Mouse (Mus musculus) hematopoietic stem cell, adult 5-6 weeks (primary cell): ENCODE data around the gene Rap1gap. TPM values are rescaled to one million over a fixed set of nuclear protein-coding genes. Genes with fewer than 3 reads are reported as not detected.
A peak's percentile ranks its signal among the peaks of the same experiment; 100 is the strongest.

ENCODE experiments used
- ATAC-seq, 2 experiments: fragments of 125-278 bp in 1 of 2; replicated peaks in 1 of 2; 2 replicates each; pipeline ENCODE4 v1.8.0; 2016 to 2017; ENCODE audit warnings: inconsistent platforms in 2 of 2, mild to moderate bottlenecking in 2 of 2, moderate number of reproducible peaks in 2 of 2, low read depth in 1 of 2, moderate TSS enrichment in 1 of 2; ENCODE audit not compliant: low FRiP score in 2 of 2, poor library complexity in 2 of 2, severe bottlenecking in 2 of 2, insufficient read depth in 1 of 2, low TSS enrichment in 1 of 2
- total RNA-seq: library from RNA; stranded (forward); fragments of 172-1452, 232-1000 nt; gene quantifications from 2 replicates; pipeline ENCODE4 v1.2.3, GENCODE M21; 2017

The Rap1gap gene
- total RNA-seq, 1 experiment from 2014 or later, result 1.8 TPM

DNA sequence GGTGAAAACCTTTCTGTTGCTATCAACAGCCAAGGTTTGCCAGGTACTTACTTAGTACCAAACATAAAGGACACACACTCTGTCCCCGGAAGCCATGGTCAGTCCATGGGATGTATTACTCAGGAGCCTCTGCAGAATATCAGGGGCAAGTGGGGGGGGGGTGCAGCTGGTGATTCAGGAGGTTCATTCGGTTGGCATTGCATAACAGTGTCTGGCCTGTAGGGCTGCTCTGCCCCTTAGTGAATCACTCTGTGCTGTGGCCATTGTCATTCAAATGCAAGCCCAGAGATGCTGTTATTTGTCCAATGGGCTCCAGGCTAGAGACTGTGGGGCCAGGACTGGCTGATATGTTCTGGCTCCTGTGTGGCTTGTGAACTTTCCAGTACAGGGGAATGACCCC, 40.0 kb downstream of the Rap1gap start:
- no peak for ATAC-seq

DNA sequence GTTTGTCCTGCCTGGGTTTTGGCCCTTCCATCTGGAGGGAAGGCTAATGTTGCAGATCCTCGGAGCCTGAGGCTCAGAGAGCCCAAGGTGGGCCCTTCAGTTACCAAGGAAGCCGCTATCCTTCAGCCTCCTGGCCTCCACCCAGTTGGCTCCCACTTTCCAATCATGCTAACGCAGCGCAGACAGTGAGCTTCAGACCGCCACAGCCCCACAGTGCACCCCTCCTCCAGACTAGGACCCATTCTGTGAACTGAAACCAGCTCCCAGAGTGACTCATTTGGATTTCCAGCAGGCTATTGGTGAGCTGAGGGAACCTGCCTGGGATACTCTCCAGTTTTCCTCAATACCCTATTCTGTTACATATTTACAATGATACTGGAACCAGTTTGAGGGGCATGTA, 40.9 kb downstream of the Rap1gap start:
- no peak for ATAC-seq

DNA sequence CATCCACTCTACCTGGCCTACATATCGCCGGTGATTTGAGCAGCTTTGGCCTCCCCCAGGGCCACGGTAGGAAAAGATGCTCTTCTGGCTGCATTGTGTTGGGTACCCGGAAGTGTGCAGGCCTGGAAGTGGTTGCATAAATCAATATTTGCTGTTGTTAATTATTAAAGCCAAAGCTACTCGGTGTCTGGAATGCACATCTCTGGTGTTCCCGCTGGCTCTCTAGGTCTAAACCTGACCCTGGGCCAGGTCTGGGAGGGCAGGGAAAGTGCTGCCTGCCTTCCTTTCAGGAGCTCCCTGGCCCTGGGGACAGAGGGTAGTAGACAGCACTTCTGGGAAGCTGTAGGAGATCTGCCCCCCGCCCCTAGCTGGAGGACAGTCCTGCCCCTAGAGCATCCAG, 42.0 kb downstream of the Rap1gap start:
- no peak for ATAC-seq

DNA sequence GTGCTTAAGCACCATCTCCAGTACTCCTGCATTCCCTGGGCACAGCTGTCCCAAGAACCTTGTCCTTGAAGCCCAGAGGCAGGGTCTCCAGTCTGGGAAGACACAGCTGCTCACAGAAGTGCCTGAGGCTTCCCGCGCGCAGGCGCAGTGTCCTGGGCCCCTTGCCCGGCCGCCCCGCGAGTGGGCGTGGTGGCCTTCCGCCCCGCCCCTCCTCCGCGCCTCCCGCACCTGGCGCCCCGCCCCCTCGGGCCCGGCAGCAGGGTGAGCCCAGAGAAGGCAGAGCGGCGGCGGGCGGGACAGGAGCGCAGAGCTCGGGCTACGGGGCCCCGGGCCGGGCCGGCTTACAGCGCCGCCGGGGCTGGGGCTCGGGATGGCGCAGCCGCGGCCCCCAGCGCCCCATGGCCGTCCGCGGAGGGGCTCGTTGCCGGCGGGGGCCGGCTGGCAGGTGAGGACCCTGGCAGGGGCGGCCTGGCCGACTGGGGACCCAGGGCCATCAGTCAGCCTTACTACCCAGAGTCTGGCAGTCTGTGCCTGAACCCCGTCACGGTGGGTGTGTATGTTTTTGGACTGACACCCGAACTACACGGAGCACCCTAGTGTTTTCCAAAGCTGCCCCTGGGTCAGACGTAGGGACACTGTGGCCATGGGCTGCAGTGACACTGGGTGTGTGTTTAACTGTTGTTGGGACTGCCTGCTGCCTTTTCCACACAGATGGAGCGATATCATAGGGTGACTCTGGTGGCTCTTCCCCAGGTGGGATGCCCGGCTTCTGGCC, 42.9 kb downstream of the Rap1gap start:
- ATAC-seq, result peak; percentile 60 to 65

DNA sequence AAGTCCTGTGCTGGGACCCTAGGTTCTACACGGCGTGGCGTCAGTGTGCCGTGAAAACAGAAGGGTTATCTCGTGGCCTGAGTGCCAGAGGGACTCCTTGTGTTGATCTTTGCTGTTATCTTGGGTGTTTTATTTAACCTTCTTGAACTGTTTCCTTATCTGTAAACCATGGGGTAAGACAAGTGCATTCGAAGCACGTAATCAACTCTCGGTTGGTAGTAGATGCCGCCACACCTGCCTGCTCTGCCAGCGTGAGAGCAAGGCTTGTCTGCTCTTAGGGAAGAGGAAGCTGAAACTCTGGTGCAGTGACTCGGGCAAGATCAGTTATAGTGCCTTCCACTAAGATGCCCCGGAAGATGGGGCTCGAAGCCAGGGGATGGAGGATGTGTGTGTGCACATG, 48.4 kb downstream of the Rap1gap start:
- no peak for ATAC-seq

DNA sequence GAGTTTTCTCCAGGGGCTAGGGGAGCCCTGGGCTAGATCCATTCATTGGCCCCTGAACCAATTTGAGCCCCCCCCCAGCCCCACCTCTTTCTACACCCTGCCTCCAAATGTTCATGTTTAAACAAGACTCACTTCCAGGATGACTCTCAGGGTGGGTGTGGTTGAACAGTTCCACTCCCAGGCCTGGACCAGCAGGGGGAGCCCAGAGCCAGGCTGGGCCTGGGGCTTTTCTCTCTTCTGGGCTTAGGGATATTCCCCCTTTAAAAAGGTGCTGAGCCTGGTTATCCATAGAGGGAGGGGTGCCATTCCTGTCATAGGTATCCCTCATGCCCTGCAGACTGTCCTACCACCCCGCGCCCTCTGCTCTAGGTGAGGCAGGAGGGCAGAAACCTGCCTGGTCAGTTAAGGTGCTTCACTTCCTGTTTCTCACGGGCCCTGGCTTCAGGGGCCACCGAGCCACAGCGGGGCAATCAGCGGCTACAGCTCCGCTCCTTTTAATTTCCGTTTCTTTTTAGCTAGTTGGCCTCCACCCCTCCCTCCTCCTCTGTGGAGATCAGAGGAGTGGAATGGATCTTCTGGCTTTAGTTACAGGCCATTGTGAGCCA, 49.6 kb downstream of the Rap1gap start:
- ATAC-seq, result peak; percentile 43 to 51; a peak in 3 of 4 replicates

DNA sequence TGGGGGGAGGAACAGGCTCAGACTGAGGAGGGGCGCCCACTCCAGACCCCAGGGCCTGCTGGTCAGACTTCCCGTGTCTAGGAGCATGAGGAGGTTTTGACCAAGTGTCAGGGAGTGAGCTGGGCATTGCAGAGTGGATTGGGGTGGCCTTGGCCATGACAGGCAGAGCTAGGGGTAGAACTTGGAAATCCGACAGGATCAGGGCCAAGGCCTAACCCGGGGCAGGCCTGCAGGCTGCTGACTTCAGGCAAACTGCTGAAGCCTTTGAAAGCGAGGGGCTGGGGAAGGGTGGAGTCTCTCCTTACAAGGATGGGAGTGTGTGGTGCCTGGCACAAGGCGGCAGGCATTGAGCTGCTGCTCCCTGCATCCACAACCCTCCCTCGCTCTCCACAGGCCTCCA, 52.5 kb downstream of the Rap1gap start:
- ATAC-seq, result no peak

DNA sequence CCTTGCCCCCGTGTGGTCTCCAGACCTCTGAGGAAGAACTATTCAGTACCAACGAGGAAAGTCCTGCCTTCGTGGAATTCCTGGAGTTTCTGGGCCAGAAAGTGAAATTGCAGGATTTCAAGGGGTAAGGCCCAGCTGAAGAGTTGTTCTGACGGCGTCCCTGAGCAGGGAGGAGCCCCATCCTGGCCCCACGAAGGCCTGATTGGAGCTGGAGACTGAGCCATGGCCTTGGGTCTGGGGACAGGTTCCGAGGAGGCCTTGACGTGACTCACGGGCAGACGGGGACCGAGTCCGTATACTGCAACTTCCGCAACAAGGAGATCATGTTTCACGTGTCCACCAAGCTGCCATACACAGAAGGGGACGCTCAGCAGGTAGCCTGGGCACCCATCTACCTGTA, 53.1 kb downstream of the Rap1gap start:
- no peak for ATAC-seq

DNA sequence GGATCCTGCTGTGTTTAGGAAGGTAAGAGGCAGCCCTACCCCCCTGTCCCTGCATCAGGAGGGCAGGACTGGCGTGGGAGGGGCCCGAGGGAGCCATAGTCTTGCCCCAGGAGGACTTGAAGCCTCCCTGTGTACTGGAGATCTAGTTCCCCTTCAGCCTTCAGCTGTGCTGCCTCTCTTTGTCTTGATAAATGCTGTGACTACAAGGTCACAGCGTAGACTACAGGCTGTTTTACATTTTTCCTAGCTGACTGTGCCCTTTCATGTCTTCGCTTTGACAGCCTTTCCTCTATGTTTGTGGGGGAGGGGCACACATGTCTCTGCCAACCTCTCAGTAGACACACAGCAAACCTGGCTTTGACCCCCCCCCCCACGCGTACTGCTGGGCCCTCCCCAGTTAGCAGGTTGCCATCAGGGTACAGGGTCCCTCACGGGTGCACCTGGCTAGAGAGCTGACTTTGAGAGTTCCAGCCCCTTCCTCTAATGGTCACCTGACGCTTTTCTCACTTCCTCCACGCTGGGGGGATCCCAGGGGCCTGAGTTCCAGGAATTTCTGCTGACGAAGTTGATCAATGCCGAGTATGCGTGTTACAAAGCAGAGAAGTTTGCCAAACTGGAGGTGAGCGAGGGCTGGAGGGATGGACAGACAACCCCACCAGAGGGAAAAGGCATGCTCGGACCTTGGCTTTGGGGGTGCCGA, 55.0 kb downstream of the Rap1gap start:
- peak in 1 of 2 experiments; percentile 29; a peak in 2 of 4 replicates for ATAC-seq

DNA sequence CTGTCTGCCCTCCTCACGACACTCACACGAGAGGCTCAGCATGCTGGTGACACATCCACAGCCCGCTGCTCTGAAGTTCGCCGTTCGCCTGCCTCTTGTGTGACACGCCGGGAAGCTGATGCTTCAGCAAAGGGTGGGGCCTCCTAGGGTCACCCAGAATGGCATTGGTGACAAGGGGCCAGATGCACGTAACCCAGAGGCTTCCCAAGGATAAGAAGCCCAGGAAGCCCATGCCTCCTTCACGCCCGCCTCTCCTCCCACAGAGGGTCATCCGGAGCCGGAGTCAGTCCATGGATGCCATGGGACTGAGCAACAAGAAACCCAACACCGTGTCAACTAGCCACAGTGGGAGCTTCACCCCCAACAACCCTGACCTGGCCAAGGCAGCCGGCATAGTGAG, 57.0 kb downstream of the Rap1gap start:
- no peak for ATAC-seq

DNA sequence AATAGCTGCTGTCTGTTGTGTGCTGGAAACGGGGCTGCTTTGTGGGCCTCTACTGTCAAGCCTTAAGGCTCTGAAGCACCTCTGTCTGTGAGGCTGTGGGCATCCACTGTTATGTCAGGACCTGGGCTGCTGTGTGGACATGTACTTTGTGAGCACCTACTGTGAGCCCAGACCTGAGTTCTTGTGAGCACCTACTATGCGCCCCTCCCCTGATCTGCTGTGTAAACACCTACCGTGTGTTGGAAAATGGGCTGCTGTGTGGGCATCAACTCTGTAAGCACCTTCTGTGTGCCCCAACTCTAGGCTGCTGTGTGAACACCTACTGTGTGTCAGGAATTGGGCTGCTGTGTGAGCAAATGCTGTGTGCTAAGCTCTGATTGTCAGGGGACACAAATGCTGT, 57.7 kb downstream of the Rap1gap start:
- no peak for ATAC-seq

DNA sequence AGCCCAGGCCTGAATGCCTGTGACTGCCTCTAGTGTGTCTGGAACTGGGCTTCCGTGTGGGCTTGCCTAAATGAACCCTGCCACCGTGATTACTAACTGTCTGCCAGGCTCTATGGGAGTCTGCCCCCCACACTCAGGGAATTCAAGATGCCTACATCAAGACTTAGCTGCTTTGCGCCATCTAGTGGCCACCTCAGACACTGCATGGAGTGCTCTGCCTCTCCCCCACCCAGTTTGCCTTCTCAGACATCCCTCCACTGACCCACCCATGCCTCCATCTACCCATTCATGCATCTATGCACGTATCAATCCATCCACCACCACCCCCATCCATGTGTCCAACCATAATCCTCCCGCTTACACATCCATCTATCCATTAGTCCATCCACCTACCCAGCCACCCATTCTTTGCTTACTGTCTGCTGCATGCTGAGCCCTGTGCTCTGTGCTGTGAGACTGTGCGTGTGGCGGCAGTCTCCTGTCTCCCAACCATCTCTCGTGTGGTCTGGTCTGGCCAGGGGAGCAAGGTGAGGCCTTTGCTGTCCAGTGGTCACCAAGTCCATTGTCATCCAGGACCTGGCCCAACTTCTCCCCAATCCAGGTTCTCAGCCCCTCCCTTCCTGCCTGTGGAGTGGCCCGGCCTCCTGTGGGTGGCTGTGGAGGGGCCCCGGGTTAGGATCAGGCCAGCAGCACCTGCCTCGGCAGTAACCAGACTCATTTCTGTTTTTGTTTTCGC, 58.3 kb downstream of the Rap1gap start:
- ATAC-seq, result peak; percentile 47 to 57

DNA sequence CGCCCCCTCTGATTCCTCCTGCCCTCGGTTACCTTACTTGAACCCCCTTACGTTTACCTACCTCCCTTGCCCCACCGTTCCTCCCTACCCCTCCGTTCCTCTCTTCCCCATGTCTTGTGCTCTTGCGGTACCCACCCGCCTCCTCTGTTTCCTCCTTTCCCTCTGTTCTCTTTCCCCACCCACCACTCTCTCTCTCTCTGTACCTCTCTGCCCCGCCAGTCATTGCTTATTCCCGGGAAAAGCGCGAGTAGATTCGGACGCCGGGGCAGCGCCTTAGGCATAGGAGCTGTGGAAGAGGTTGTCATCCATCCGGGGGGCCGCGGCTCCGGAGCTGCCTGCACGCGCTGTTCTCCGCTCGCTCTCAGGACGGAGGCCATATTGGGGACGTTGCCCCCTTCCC, 59.0 kb downstream of the Rap1gap start:
- no peak for ATAC-seq

DNA sequence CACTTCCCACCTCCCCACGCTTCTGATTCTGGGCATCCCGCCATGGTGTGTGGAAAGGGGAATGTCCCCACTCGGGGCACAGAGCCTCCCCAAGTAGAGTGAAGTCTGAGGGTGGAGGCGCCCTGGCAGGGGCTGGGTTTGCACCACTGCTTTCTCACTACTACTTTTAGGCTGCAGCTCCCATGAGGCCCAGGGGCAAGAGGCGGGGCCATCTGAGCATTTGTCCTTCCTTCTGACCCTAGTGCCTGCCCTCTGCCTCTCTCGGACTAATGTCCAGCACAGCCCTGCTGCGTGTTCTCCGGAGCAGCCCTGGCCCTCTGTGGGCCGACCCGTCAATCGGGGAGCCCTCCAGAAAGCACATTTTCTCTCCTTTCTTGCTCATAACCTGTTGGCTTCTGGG, 59.7 kb downstream of the Rap1gap start:
- ATAC-seq, result 0 out of 4 replicates have a peak, but pooled peaks of 1 of the 2 experiments have one; percentile 28

DNA sequence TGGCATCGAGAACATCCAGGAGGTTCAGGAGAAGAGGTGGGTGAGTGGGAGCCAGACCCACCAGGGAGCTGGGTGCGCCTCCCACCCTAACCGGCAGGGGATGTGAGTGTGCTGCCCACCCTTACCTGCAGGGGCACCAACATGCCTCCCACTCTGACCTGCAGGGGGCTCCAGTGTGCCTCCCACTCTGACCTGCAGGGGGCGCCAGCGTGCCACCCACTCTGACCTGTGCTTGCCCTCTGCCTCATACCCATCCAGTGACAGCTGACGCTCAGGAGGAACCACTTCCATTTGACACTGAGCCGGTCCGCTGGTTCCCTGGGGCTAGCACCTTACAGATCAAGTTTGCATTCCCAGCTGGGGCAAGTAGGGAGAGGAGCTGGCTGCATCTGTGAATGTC, 60.2 kb downstream of the Rap1gap start:
- ATAC-seq, result peak; percentile 54 to 60

DNA sequence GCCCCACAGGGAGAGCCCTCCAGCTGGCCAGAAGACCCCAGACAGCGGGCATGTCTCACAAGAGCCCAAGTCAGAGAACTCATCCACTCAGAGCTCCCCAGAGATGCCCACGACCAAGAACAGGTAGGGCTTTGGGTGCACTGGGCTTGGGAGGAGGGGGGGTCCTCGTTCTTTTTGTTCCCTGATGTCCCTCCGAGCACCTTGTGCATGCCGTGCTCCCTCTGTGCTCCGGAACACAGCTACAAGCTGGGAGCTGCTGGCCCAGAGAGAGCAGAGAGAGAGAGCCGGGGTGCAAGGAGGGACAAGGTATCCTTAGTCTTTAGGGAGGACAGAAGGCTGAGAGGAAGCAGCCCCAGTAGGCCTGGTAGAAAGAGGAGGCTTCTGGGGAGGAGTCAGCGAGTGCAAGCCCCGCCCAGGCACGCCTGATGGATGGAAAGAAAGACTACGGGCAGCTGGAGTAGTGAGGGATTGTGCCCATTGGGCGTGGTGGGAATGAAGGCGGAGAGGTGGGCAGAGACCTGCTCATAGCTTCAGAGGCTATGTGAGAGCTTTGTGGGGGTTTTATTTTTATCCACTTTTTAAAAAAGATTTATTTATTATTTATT, 61.1 kb downstream of the Rap1gap start:
- no peak for ATAC-seq

DNA sequence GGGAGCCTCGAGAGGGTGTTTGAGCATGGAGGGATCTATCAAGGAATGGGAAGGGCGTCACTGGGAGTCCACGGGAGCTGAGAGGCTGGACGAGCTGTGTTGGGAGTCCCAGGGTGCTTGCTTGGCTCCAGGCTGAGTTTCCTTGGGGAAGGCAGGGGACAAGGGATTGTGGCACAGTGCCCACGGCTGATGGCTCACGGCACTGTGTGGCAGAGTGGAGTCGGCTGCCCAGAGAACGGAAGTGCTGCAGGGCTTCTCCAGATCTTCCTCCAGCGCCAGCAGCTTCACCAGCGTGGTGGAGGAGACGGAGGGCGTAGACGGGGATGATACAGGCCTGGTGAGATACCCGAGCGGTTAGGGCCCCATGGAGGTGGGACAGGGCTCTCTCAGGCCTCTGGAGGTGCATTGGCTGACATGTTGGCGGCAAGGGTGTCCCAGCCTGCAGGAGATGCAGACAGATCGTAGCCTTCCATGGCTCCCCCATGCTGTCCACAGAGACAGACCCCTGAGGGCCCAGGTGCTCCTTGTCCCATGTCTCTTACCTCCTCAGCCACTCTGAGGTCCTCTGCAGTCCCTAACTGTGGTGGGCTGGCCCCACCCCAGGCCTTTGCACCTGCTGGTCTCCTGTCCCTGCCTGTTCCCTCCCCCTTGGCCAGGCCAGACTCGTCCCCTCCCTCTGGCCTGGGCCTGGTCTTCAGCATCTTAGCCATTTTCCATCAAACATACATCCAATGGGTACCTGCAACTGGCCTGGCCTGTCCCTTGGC, 62.4 kb downstream of the Rap1gap start:
- ATAC-seq, result no peak
